ENCODE assay signal across 14 mouse cellular contexts in genomic region chr10:127877681-127878080, GRCm38 (mm10). TPM values are rescaled to one million over a fixed set of nuclear protein-coding genes. Genes with fewer than 3 reads are reported as not detected.
DNase-seq lines count a peak whose midpoint lies in the region; ATAC-seq and TF ChIP-seq lines count a peak whose summit lies in the region.
"Had no signal": no experiment of that assay in that cellular context is flagged by ENCODE, and none has a peak within 500 bp of the region (broad histone marks: within the 10 kb centered on the region; RNA-seq: fewer than 3 reads in every experiment).

No protein-coding gene starts in this region.

- H3K4me2 ChIP-seq in lung, postnatal 0 days (replicated peaks; ENCODE audit: low read depth, low read length): no peak overlapping the region
- H3K4me2 ChIP-seq: embryonic facial prominence, embryonic 13.5 days; heart, embryonic 15.5 days; limb, embryonic 15.5 days had no signal

- no peak overlapping the region for H3K4me3 ChIP-seq in lung, postnatal 0 days (ENCODE audit: low read depth, low read length)
- H3K4me3 ChIP-seq: embryonic facial prominence, embryonic 13.5 days; heart, embryonic 15.5 days; limb, embryonic 15.5 days had no signal

- no peak overlapping the region for H3K27ac ChIP-seq in lung, postnatal 0 days (ENCODE audit: low read length)
- H3K27ac ChIP-seq: embryonic facial prominence, embryonic 13.5 days; heart, embryonic 15.5 days; limb, embryonic 15.5 days had no signal

- no peak for TF ChIP-seq CTCF in lung, postnatal 0 days (IDR thresholded peaks at IDR 0.05)

- H3K27me3 ChIP-seq in lung, postnatal 0 days (replicated peaks; ENCODE audit: insufficient read depth, low read length): no peaks in the 10 kb centered on the region
- H3K27me3 ChIP-seq: embryonic facial prominence, embryonic 13.5 days; heart, embryonic 15.5 days; limb, embryonic 15.5 days had no signal

- H3K36me3 ChIP-seq in lung, postnatal 0 days (ENCODE audit: insufficient read depth, low read length): no peaks in the 10 kb centered on the region
- H3K36me3 ChIP-seq: embryonic facial prominence, embryonic 13.5 days; heart, embryonic 15.5 days; limb, embryonic 15.5 days had no signal

- peaks cover 11% of the 10 kb centered on the region; the same call in 1 of the 2 replicates for H3K4me1 ChIP-seq in lung, postnatal 0 days (ENCODE audit: insufficient read depth, low read depth, low read length)
- H3K4me1 ChIP-seq: embryonic facial prominence, embryonic 13.5 days; heart, embryonic 15.5 days; limb, embryonic 15.5 days had no signal

- 19% methylated on average over 2 of the region's 2 CpGs for WGBS in lung, postnatal 0 days

- H3K9ac ChIP-seq in lung, postnatal 0 days (replicated peaks; ENCODE audit: low read depth): no peak overlapping the region
- H3K9ac ChIP-seq: embryonic facial prominence, embryonic 13.5 days; heart, embryonic 15.5 days; limb, embryonic 15.5 days had no signal

- peak; percentile 37 to 57 for DNase-seq in urinary bladder, adult 18-20 months (ENCODE audit: low spot score in 2 of 2)
- no peak for DNase-seq in urinary bladder, postnatal 10 days (ENCODE audit: low spot score)
- DNase-seq in kidney, postnatal 36 days: peak; percentile 93
- peak; percentile 35 for DNase-seq in lung, postnatal 0 days (ENCODE audit: low spot score)
- peak; percentile 82 for DNase-seq in yolk sac, embryonic 10.5 days (ENCODE audit: low spot score)
- DNase-seq in adrenal gland, adult (ENCODE audit: inconsistent age in 2 of 2, low spot score in 1 of 2): no peak
- DNase-seq in heart, adult 9 months (ENCODE audit: low spot score in 2 of 2): no peak
- DNase-seq in spleen, adult 12 weeks (ENCODE audit: low spot score): no peak

- no peaks in the 10 kb centered on the region for H3K9me3 ChIP-seq in lung, postnatal 0 days (ENCODE audit: low read length)
- H3K9me3 ChIP-seq: embryonic facial prominence, embryonic 13.5 days; heart, embryonic 15.5 days; limb, embryonic 15.5 days had no signal

- no peak for TF ChIP-seq EP300 in lung, postnatal 0 days (IDR thresholded peaks at IDR 0.05)

- peak; percentile 69 for ATAC-seq in lung, postnatal 0 days

RNA-seq across cellular contexts. Expression of gene Rdh7, which starts 10.9 kb away (rescaled TPM):
- polyA plus RNA-seq in lung, postnatal 0 days (2015; fragmentation: Nextera tagmentation; extraction: Ambion mirVana): not detected in 2 replicates
- polyA plus RNA-seq: C2C12; embryonic facial prominence, embryonic 13.5 days; frontal cortex, adult 2 months; heart, embryonic 15.5 days; limb, embryonic 15.5 days; neural tube, embryonic 11.5 days had no signal

RNA-seq across cellular contexts. Expression of gene Rdh16f2, which starts 11.4 kb away (rescaled TPM):
- not detected in 2 replicates for polyA plus RNA-seq in lung, postnatal 0 days (2015; fragmentation: Nextera tagmentation; extraction: Ambion mirVana)
- polyA plus RNA-seq: C2C12; embryonic facial prominence, embryonic 13.5 days; frontal cortex, adult 2 months; heart, embryonic 15.5 days; limb, embryonic 15.5 days; neural tube, embryonic 11.5 days had no signal

RNA-seq across cellular contexts. Expression of gene Sdr9c7, which starts 20.6 kb away (rescaled TPM):
- not detected in 2 replicates for polyA plus RNA-seq in lung, postnatal 0 days (2015; fragmentation: Nextera tagmentation; extraction: Ambion mirVana)
- polyA plus RNA-seq: C2C12; heart, embryonic 15.5 days; neural tube, embryonic 11.5 days had no signal

RNA-seq across cellular contexts. Expression of gene Rdh19, which starts 28.0 kb away (rescaled TPM):
- polyA plus RNA-seq in lung, postnatal 0 days (2015; fragmentation: Nextera tagmentation; extraction: Ambion mirVana): not detected in 2 replicates
- polyA plus RNA-seq: C2C12; embryonic facial prominence, embryonic 13.5 days; frontal cortex, adult 2 months; heart, embryonic 15.5 days; limb, embryonic 15.5 days; neural tube, embryonic 11.5 days had no signal

Comparison
In these comparisons a context has a peak if more than half of its experiments do, and no peak if none do; other contexts are left out.
1. DNase-seq: peak in urinary bladder, adult 18-20 months (2 of 2), kidney, postnatal 36 days (2 of 2), lung, postnatal 0 days (single experiment) and yolk sac, embryonic 10.5 days (single experiment); none in urinary bladder, postnatal 10 days (single experiment), adrenal gland, adult (0 of 2), heart, adult 9 months (0 of 2) and spleen, adult 12 weeks (single experiment).